Mouse (Mus musculus) spleen, adult 2 months (tissue): Measurements from ENCODE around the gene Tubgcp3.

Experiments used
- CTCF ChIP-seq: fragments of 200-500 bp; IDR thresholded peaks from 2 replicates; pipeline ENCODE4 v1.5.1; 2011; ENCODE audit warnings: mild to moderate bottlenecking, inconsistent platforms; ENCODE audit not compliant: insufficient read depth, insufficient read length, insufficient replicate concordance; ENCODE audit errors: extremely low read depth
- POLR2A ChIP-seq: fragments of 200-500 bp; IDR thresholded peaks from 2 replicates; pipeline ENCODE4 v1.6.1; 2011; ENCODE audit warnings: low read depth, low read length, inconsistent platforms

- no peak for TF ChIP-seq POLR2A
- peak; percentile 97 for TF ChIP-seq CTCF
Measured at GRCm38 (mm10) chr8:12677529-12677928, 5.5 kb upstream of the Tubgcp3 start.
